Mouse (Mus musculus): ENCODE measurements at regions not wholly inside any gene's neighbourhood (a gene's known extent, or its start where the extent isn't known, plus 50 kb on each side); places are given as distances from the start of the nearest gene placed in this dataset.
A peak's percentile ranks its signal among the peaks of the same experiment; 100 is the strongest.

GRCm38 (mm10) chr4:125941916-125942315 is 82.4 kb upstream of the Csf3r start:
- no peak overlapping the region for H3K27ac ChIP-seq (ENCODE audit: insufficient read depth, low read length)
- no peaks in the 10 kb centered on the region for H3K36me3 ChIP-seq (ENCODE audit: control insufficient read depth, insufficient read depth, low read length)
- no peaks in the 10 kb centered on the region for H3K4me1 ChIP-seq (ENCODE audit: control insufficient read depth, insufficient read depth, insufficient read length)
- WGBS: 48% methylated on average over 3 of the region's 3 CpGs
- H3K4me3 ChIP-seq (ENCODE audit: extremely low read depth, insufficient read depth, insufficient read length): no peak overlapping the region
- TF ChIP-seq POLR2A (IDR thresholded peaks at IDR 0.05; ENCODE audit: low read depth, low read length) (no peak), CTCF (IDR thresholded peaks at IDR 0.05; ENCODE audit: extremely low read depth, insufficient read depth, insufficient read length, insufficient replicate concordance) (no peak)
- no peaks in the 10 kb centered on the region for H3K27me3 ChIP-seq (ENCODE audit: control insufficient read depth, insufficient read depth, low read length)
- DNase-seq (ENCODE audit: low read depth in 1 of 2, low spot score in 2 of 2): no peak

DNA sequence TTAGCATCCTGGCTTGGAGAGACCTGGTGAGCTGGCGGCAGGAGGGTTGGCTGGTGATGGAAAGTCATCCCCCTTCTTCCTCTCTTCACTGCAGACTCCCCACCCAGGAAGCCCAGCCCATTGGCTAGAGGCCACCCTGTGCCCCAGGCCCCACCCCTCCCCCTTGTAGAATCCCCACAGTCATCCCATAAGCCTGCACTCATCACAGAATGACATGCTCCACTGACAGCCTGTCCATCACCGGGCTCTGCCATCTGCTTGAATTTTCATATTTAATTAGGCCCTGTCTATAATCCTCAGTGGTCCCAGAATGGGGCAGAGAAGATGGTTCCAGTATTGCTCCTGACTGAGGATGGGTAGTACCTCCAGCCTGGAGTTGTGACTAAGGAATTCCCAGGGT is 79.3 kb upstream of the Csf3r start:
- TF ChIP-seq POLR2A (IDR thresholded peaks at IDR 0.05; ENCODE audit: low read depth, low read length) (no peak), CTCF (IDR thresholded peaks at IDR 0.05; ENCODE audit: extremely low read depth, insufficient read depth, insufficient read length, insufficient replicate concordance) (no peak)
- H3K27me3 ChIP-seq (ENCODE audit: control insufficient read depth, insufficient read depth, low read length): no peaks in the 10 kb centered on the region
- H3K4me1 ChIP-seq (ENCODE audit: control insufficient read depth, insufficient read depth, insufficient read length): no peaks in the 10 kb centered on the region
- no peak overlapping the region for H3K27ac ChIP-seq (ENCODE audit: insufficient read depth, low read length)
- H3K4me3 ChIP-seq (ENCODE audit: extremely low read depth, insufficient read depth, insufficient read length): no peak overlapping the region
- DNase-seq (ENCODE audit: low read depth in 1 of 2, low spot score in 2 of 2): no peak
- H3K36me3 ChIP-seq (ENCODE audit: control insufficient read depth, insufficient read depth, low read length): no peaks in the 10 kb centered on the region
- WGBS: 61% methylated on average over 2 of the region's 2 CpGs

DNA sequence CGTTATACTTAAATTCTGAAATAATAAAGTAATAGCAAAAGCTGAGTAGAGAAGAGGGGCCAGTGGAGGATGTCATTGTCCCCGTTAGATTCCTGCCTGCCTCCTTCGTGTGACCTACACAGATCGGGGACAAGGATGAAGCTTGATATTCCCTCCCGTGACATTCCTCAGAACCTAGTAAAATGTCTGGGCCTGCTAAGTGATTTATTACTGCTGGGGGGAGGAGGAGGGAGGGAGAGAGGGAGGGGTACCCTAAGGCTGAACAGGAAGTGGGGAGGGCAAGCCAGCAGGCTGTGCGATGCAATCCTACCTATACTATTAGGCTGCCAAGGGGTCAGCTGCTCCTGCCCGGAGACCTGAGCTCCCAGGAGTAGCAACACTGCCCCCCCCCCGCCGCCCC is 64.9 kb upstream of the Csf3r start:
- WGBS: 44% methylated on average over 9 of the region's 9 CpGs
- Histone ChIP-seq H3K36me3 (ENCODE audit: control insufficient read depth, insufficient read depth, low read length) (no peaks in the 10 kb centered on the region), H3K4me1 (ENCODE audit: control insufficient read depth, insufficient read depth, insufficient read length) (peaks cover 5% of the 10 kb centered on the region; the same call in 1 of the 2 replicates), H3K27ac (ENCODE audit: insufficient read depth, low read length) (no peak overlapping the region), H3K27me3 (ENCODE audit: control insufficient read depth, insufficient read depth, low read length) (no peaks in the 10 kb centered on the region), H3K4me3 (ENCODE audit: extremely low read depth, insufficient read depth, insufficient read length) (no peak overlapping the region)
- no peak for DNase-seq (ENCODE audit: low read depth in 1 of 2, low spot score in 2 of 2)
- TF ChIP-seq CTCF (IDR thresholded peaks at IDR 0.05; ENCODE audit: extremely low read depth, insufficient read depth, insufficient read length, insufficient replicate concordance) (no peak), POLR2A (IDR thresholded peaks at IDR 0.05; ENCODE audit: low read depth, low read length) (no peak)

GRCm38 (mm10) chr4:125960704-125961279 is 63.6 kb upstream of the Csf3r start:
- TF ChIP-seq POLR2A (IDR thresholded peaks at IDR 0.05; ENCODE audit: low read depth, low read length): no peak
- TF ChIP-seq CTCF (IDR thresholded peaks at IDR 0.05; ENCODE audit: extremely low read depth, insufficient read depth, insufficient read length, insufficient replicate concordance): no peak
- Histone ChIP-seq H3K27ac (ENCODE audit: insufficient read depth, low read length) (no peak overlapping the region), H3K4me3 (ENCODE audit: extremely low read depth, insufficient read depth, insufficient read length) (no peak overlapping the region), H3K4me1 (ENCODE audit: control insufficient read depth, insufficient read depth, insufficient read length) (peaks cover 5% of the 10 kb centered on the region; the same call in 1 of the 2 replicates), H3K27me3 (ENCODE audit: control insufficient read depth, insufficient read depth, low read length) (no peaks in the 10 kb centered on the region), H3K36me3 (ENCODE audit: control insufficient read depth, insufficient read depth, low read length) (no peaks in the 10 kb centered on the region)
- no peak for DNase-seq (ENCODE audit: low read depth in 1 of 2, low spot score in 2 of 2)
- WGBS: 72% methylated on average over 8 of the region's 8 CpGs

DNA sequence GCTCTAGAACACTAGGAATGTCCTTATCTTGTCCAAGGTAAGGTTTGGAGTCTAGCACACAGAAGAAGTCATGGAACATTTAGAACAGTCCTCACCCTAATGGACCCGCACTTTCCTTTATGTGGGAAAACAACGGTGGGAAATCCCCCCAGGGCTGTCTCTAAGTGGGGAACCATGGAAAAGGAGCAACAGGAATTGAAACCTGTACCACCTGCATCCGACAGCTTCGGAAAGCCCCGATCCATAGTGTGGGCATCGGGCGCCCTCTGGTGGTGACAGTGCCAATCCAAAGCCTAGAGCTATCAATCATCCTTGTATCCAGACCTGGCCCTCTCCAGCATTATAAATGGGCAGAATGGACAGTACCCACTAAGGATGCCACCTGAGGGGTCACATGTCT is 61.7 kb upstream of the Csf3r start:
- no peaks in the 10 kb centered on the region for H3K27me3 ChIP-seq (ENCODE audit: control insufficient read depth, insufficient read depth, low read length)
- WGBS: 4% methylated on average over 7 of the region's 7 CpGs
- TF ChIP-seq POLR2A (IDR thresholded peaks at IDR 0.05; ENCODE audit: low read depth, low read length): no peak
- peak; percentile 92 for TF ChIP-seq CTCF (IDR thresholded peaks at IDR 0.05; ENCODE audit: extremely low read depth, insufficient read depth, insufficient read length, insufficient replicate concordance)
- H3K27ac ChIP-seq (ENCODE audit: insufficient read depth, low read length): no peak overlapping the region
- peak; percentile 49 to 82 for DNase-seq (ENCODE audit: low read depth in 1 of 2, low spot score in 2 of 2)
- no peaks in the 10 kb centered on the region for H3K36me3 ChIP-seq (ENCODE audit: control insufficient read depth, insufficient read depth, low read length)
- no peak overlapping the region for H3K4me3 ChIP-seq (ENCODE audit: extremely low read depth, insufficient read depth, insufficient read length)
- H3K4me1 ChIP-seq (ENCODE audit: control insufficient read depth, insufficient read depth, insufficient read length): peaks cover 5% of the 10 kb centered on the region; the same call in 1 of the 2 replicates

Data from spleen, adult 2 months (tissue).